Mouse (Mus musculus): ENCODE measurements around the gene Gm47985.
"Not testable (repeated sequence)": the region's sequence is repeated elsewhere in the genome, so short reads cannot be mapped to it uniquely, and the experiment has no call there.

Gene Gm47985

GRCm38 (mm10) chr1:151177937-151178271 is 4.4 kb upstream of the Gm47985 start:
- DNase-seq = peak; percentile 35

GRCm38 (mm10) chr1:151178505-151179083 is 3.7 kb upstream of the Gm47985 start:
- DNase-seq = no peak

- no peak for DNase-seq
These were observed 2.2 kb upstream of the Gm47985 start for GRCm38 (mm10) chr1:151180167-151180566.

- not testable (repeated sequence) for DNase-seq
These were observed 3.8 kb downstream of the Gm47985 start for GRCm38 (mm10) chr1:151186186-151186585.

- DNase-seq = not testable (repeated sequence)
These were observed 4.6 kb downstream of the Gm47985 start for GRCm38 (mm10) chr1:151186879-151187424.

- DNase-seq = no peak
These were observed 6.1 kb downstream of the Gm47985 start for GRCm38 (mm10) chr1:151188469-151188868.

GRCm38 (mm10) chr1:151192075-151192474 is 9.7 kb downstream of the Gm47985 start, which contains the start of gene Gm8947:
Gene Gm8947 (plus strand): TSS chr1:151192376.
- not testable (repeated sequence) for DNase-seq

- not testable (repeated sequence) for DNase-seq
These were observed 10.4 kb downstream of the Gm47985 start for GRCm38 (mm10) chr1:151192739-151193138.

GRCm38 (mm10) chr1:151195986-151196385 is 13.6 kb downstream of the Gm47985 start:
- not testable (repeated sequence) for DNase-seq

- not testable (repeated sequence) for DNase-seq
These were observed 14.4 kb downstream of the Gm47985 start for GRCm38 (mm10) chr1:151196690-151197089.

- DNase-seq = not testable (repeated sequence)
These were observed 15.8 kb downstream of the Gm47985 start, which contains the start of gene Gm47995 for GRCm38 (mm10) chr1:151198120-151198519. Gene Gm47995 (plus strand): TSS chr1:151198448.

- not testable (repeated sequence) for DNase-seq
These were observed 18.3 kb downstream of the Gm47985 start for GRCm38 (mm10) chr1:151200620-151201019.

GRCm38 (mm10) chr1:151202771-151203170 is 20.4 kb downstream of the Gm47985 start:
- not testable (repeated sequence) for DNase-seq

GRCm38 (mm10) chr1:151203818-151204217 is 21.5 kb downstream of the Gm47985 start, which contains the start of gene 3110040M04Rik:
Gene 3110040M04Rik (plus strand): TSS chr1:151204121.
- DNase-seq = not testable (repeated sequence)

- DNase-seq = not testable (repeated sequence)
These were observed 26.2 kb downstream of the Gm47985 start for GRCm38 (mm10) chr1:151208493-151208892.

GRCm38 (mm10) chr1:151208944-151209343 is 26.6 kb downstream of the Gm47985 start:
- not testable (repeated sequence) for DNase-seq

- peak; percentile 25 for DNase-seq
These were observed 27.6 kb downstream of the Gm47985 start, which contains the start of gene Gm47996 for GRCm38 (mm10) chr1:151209824-151210355. Gene Gm47996 (plus strand): TSS chr1:151210131.

GRCm38 (mm10) chr1:151211666-151212065 is 29.3 kb downstream of the Gm47985 start:
- not testable (repeated sequence) for DNase-seq

- DNase-seq = no peak
These were observed 32.5 kb downstream of the Gm47985 start for GRCm38 (mm10) chr1:151214862-151215261.

GRCm38 (mm10) chr1:151215985-151216384 is 33.6 kb downstream of the Gm47985 start:
- no peak for DNase-seq

- no peak for DNase-seq
These were observed 34.1 kb downstream of the Gm47985 start for GRCm38 (mm10) chr1:151216417-151216816.

- DNase-seq = no peak
These were observed 36.7 kb downstream of the Gm47985 start for GRCm38 (mm10) chr1:151219045-151219444.

GRCm38 (mm10) chr1:151220098-151220497 is 37.8 kb downstream of the Gm47985 start:
- no peak for DNase-seq
